In the genomic region with DNA sequence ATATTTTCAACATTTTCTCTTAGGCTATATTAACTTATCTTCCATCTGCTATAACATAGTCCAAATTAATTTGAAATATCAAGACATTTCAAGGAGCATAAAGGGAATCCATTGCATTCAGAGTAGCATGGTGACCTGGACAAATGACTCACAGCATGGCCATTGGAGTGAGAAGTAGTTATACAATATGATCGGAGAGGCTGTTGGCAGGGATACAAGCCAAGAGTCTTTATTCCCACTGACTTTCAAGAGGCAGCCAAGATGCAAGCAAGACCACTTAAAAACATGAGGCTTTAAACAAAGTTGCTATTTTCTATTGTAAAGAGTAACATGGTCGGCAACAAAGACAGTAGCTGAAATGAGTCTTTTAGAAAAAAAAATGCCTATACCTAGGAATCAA, we compare ENCODE assay signal across 18 mouse cellular contexts.
"Had no signal": no experiment of that assay in that cellular context is flagged by ENCODE, and none has a peak within 500 bp of the region (broad histone marks: within the 10 kb centered on the region; RNA-seq: fewer than 3 reads in every experiment).

No protein-coding gene starts in this region.

- H3K27me3 ChIP-seq: midbrain, embryonic 12.5 days; neural tube, embryonic 13.5 days; neural tube, embryonic 15.5 days had no signal

- H3K36me3 ChIP-seq: midbrain, embryonic 10.5 days; midbrain, embryonic 12.5 days; neural tube, embryonic 13.5 days; neural tube, embryonic 15.5 days had no signal

- H3K9me3 ChIP-seq: midbrain, embryonic 10.5 days; midbrain, embryonic 12.5 days; neural tube, embryonic 13.5 days; neural tube, embryonic 15.5 days had no signal

- H3K27ac ChIP-seq: midbrain, embryonic 10.5 days; midbrain, embryonic 12.5 days; neural tube, embryonic 13.5 days; neural tube, embryonic 15.5 days had no signal

- H3K4me3 ChIP-seq: midbrain, embryonic 10.5 days; midbrain, embryonic 12.5 days; myocyte; neural tube, embryonic 13.5 days; neural tube, embryonic 15.5 days had no signal

- H3K4me1 ChIP-seq: midbrain, embryonic 10.5 days; midbrain, embryonic 12.5 days; neural tube, embryonic 13.5 days; neural tube, embryonic 15.5 days had no signal

- H3K9ac ChIP-seq: lung, embryonic 14.5 days; midbrain, embryonic 12.5 days; neural tube, embryonic 13.5 days; neural tube, embryonic 15.5 days had no signal

- DNase-seq: lung, adult 18-20 months; lung, embryonic 14.5 days; lung, postnatal 10 days; lung, postnatal 4 days; midbrain, embryonic 14.5 days; retina, postnatal 1 day; right cerebral cortex, adult 18-20 months; right cerebral cortex, postnatal 25 days; right cerebral cortex, postnatal 4 days; spleen, adult 18-20 months; thymus, adult 18-20 months; thymus, postnatal 14 days; thymus, postnatal 36 days had no signal

- H3K4me2 ChIP-seq: lung, embryonic 14.5 days; midbrain, embryonic 12.5 days; neural tube, embryonic 13.5 days; neural tube, embryonic 15.5 days had no signal
